Mouse (Mus musculus) MEL (cell line): ENCODE results near the gene Tpst2. TPM values are rescaled to one million over a fixed set of nuclear protein-coding genes. Genes with fewer than 3 reads are reported as not detected.
A peak's percentile ranks its signal among the peaks of the same experiment; 100 is the strongest.

Experiments used
- DNase-seq: peaks from one replicate; pipeline ENCODE4 v3.0.0; 2011; ENCODE audit warnings: low read depth, low spot score
- H3K27ac ChIP-seq: 2 replicates; pipeline ENCODE4 v1.5.1; 2012; ENCODE audit warnings: low read depth, mild to moderate bottlenecking, control low read depth, low read length, moderate library complexity; ENCODE audit not compliant: control insufficient read depth
- H3K27me3 ChIP-seq, 2 experiments: fragments of 150-350 bp in 1 of 2; sonication (generic) in 1 of 2; 2 replicates each; pipeline ENCODE4 v1.6.1; 2012; ENCODE audit warnings: low read length in 2 of 2, mild to moderate bottlenecking in 2 of 2, improper control_type of control experiment in 1 of 2, moderate library complexity in 1 of 2; ENCODE audit not compliant: insufficient read depth in 2 of 2, control insufficient read depth in 1 of 2
- H3K36me3 ChIP-seq, 2 experiments: 2 replicates each; pipeline ENCODE4 v1.6.1; 2012 to 2014; ENCODE audit warnings: low read length in 2 of 2, improper control_type of control experiment in 1 of 2, inconsistent platforms in 1 of 2, mild to moderate bottlenecking in 1 of 2; ENCODE audit not compliant: insufficient read depth in 2 of 2, control insufficient read depth in 1 of 2
- H3K4me1 ChIP-seq, 2 experiments: fragments of 150-350 bp in 1 of 2; sonication (generic) in 1 of 2; 2 replicates each; pipeline ENCODE4 v1.6.1; 2012; ENCODE audit warnings: low read length in 2 of 2, improper control_type of control experiment in 1 of 2, mild to moderate bottlenecking in 1 of 2; ENCODE audit not compliant: insufficient read depth in 2 of 2, control insufficient read depth in 1 of 2
- H3K4me3 ChIP-seq, 2 experiments: fragments of 150-350 bp in 1 of 2; sonication (generic) in 1 of 2; 2 replicates each; pipeline ENCODE4 v1.5.1; 2012; ENCODE audit warnings: low read depth in 2 of 2, low read length in 2 of 2, mild to moderate bottlenecking in 2 of 2, moderate library complexity in 2 of 2, control low read depth in 1 of 2, improper control_type of control experiment in 1 of 2; ENCODE audit not compliant: control insufficient read depth in 1 of 2, insufficient read depth in 1 of 2
- H3K79me2 ChIP-seq: 2 replicates; pipeline ENCODE4 v1.6.1; 2012; ENCODE audit warnings: mild to moderate bottlenecking, low read length, moderate library complexity; ENCODE audit not compliant: control insufficient read depth, poor library complexity, insufficient read depth
- H3K9ac ChIP-seq: 2 replicates; pipeline ENCODE4 v1.6.1; 2012; ENCODE audit warnings: low read depth, mild to moderate bottlenecking, control low read depth, low read length, moderate library complexity; ENCODE audit not compliant: control insufficient read depth, poor library complexity, severe bottlenecking
- H3K9me3 ChIP-seq: fragments of 150-350 bp; sonication (generic); replicated peaks from 2 replicates; pipeline ENCODE4 v1.6.1; 2012; ENCODE audit warnings: mild to moderate bottlenecking, low read length, improper control_type of control experiment, moderate library complexity; ENCODE audit not compliant: insufficient read depth
- BHLHE40 ChIP-seq: IDR thresholded peaks from 2 replicates; pipeline ENCODE4 v1.6.1; 2012; ENCODE audit warnings: low read depth, mild to moderate bottlenecking, inconsistent platforms, low read length, improper control_type of control experiment, borderline replicate concordance
- CHD2 ChIP-seq: IDR thresholded peaks from 2 replicates; pipeline ENCODE4 v1.6.1; 2011; ENCODE audit warnings: low read length, improper control_type of control experiment
- CTCF ChIP-seq, 3 experiments: IDR thresholded peaks in 2 of 3; conservative IDR thresholded peaks in 1 of 3; 2 replicates each; pipeline ENCODE4 v1.5.1; 2011 to 2012; ENCODE audit warnings: low read length in 3 of 3, low read depth in 2 of 3, mild to moderate bottlenecking in 2 of 3, improper control_type of control experiment in 1 of 3, inconsistent platforms in 1 of 3, mixed read lengths in 1 of 3, moderate library complexity in 1 of 3; ENCODE audit not compliant: control insufficient read depth in 1 of 3, insufficient read depth in 1 of 3, poor library complexity in 1 of 3, severe bottlenecking in 1 of 3
- ELF1 ChIP-seq: IDR thresholded peaks from 2 replicates; pipeline ENCODE4 v1.6.1; 2014; ENCODE audit warnings: low read depth, mild to moderate bottlenecking, inconsistent platforms, low read length, improper control_type of control experiment, moderate library complexity
- ETS1 ChIP-seq: IDR thresholded peaks from 2 replicates; pipeline ENCODE4 v1.6.1; 2012; ENCODE audit warnings: low read depth, mild to moderate bottlenecking, inconsistent platforms, low read length, improper control_type of control experiment, moderate library complexity
- GATA1 ChIP-seq: IDR thresholded peaks from 2 replicates; pipeline ENCODE4 v1.6.1; 2011; ENCODE audit warnings: low read depth, low read length, improper control_type of control experiment
- JUND ChIP-seq: IDR thresholded peaks from 2 replicates; pipeline ENCODE4 v1.6.1; 2011; ENCODE audit warnings: low read depth, mild to moderate bottlenecking, improper control_type of control experiment, low read length
- MAX ChIP-seq: IDR thresholded peaks from 2 replicates; pipeline ENCODE4 v1.6.1; 2011; ENCODE audit warnings: low read length, improper control_type of control experiment
- MAZ ChIP-seq: IDR thresholded peaks from 2 replicates; pipeline ENCODE4 v1.6.1; 2012; ENCODE audit warnings: low read depth, mild to moderate bottlenecking, inconsistent platforms, low read length, improper control_type of control experiment
- NELFE ChIP-seq: IDR thresholded peaks from 2 replicates; pipeline ENCODE4 v1.6.1; 2011; ENCODE audit warnings: low read depth, low read length, improper control_type of control experiment
- NRF1 ChIP-seq: IDR thresholded peaks from 2 replicates; pipeline ENCODE4 v1.6.1; 2014; ENCODE audit warnings: low read depth, mild to moderate bottlenecking, inconsistent platforms, low read length, improper control_type of control experiment, moderate library complexity; ENCODE audit not compliant: poor library complexity, insufficient read depth, severe bottlenecking
- POLR2A ChIP-seq, 2 experiments: IDR thresholded peaks; 2 replicates each; pipeline ENCODE4 v1.6.1; 2011 to 2012; ENCODE audit warnings: low read length in 2 of 2, mild to moderate bottlenecking in 2 of 2, control low read depth in 1 of 2, improper control_type of control experiment in 1 of 2, low read depth in 1 of 2, moderate library complexity in 1 of 2; ENCODE audit not compliant: control insufficient read depth in 1 of 2, insufficient read depth in 1 of 2, poor library complexity in 1 of 2
- POLR2AphosphoS2 ChIP-seq: IDR thresholded peaks from 2 replicates; pipeline ENCODE4 v1.6.1; 2011; ENCODE audit warnings: low read length, improper control_type of control experiment
- RAD21 ChIP-seq: IDR thresholded peaks from 2 replicates; pipeline ENCODE4 v1.6.1; 2011; ENCODE audit warnings: mild to moderate bottlenecking, low read depth, low read length, improper control_type of control experiment
- RCOR1 ChIP-seq: IDR thresholded peaks from 2 replicates; pipeline ENCODE4 v1.6.1; 2012; ENCODE audit warnings: low read depth, mild to moderate bottlenecking, inconsistent platforms, low read length, improper control_type of control experiment
- TAL1 ChIP-seq: IDR thresholded peaks from 2 replicates; pipeline ENCODE4 v1.6.1; 2012; ENCODE audit warnings: mild to moderate bottlenecking, inconsistent platforms, low read length, moderate library complexity, mixed read lengths
- TCF12 ChIP-seq: IDR thresholded peaks from 2 replicates; pipeline ENCODE4 v1.6.1; 2014; ENCODE audit warnings: low read depth, mild to moderate bottlenecking, inconsistent platforms, low read length, improper control_type of control experiment, moderate library complexity
- USF1 ChIP-seq: IDR thresholded peaks from 2 replicates; pipeline ENCODE4 v1.6.1; 2014; ENCODE audit warnings: low read depth, mild to moderate bottlenecking, inconsistent platforms, low read length, improper control_type of control experiment, moderate library complexity
- USF2 ChIP-seq, 2 experiments: IDR thresholded peaks; 2 replicates each; pipeline ENCODE4 v1.6.1; 2011 to 2012; ENCODE audit warnings: improper control_type of control experiment in 2 of 2, low read length in 2 of 2, borderline replicate concordance in 1 of 2, inconsistent platforms in 1 of 2, low read depth in 1 of 2, mild to moderate bottlenecking in 1 of 2; ENCODE audit not compliant: insufficient read depth in 1 of 2
- ZKSCAN1 ChIP-seq: IDR thresholded peaks from 2 replicates; pipeline ENCODE4 v1.6.1; 2012; ENCODE audit warnings: low read depth, mild to moderate bottlenecking, inconsistent platforms, low read length, improper control_type of control experiment, moderate library complexity
- ZMIZ1 ChIP-seq: IDR thresholded peaks from 2 replicates; pipeline ENCODE4 v1.6.1; 2012; ENCODE audit warnings: low read depth, mild to moderate bottlenecking, inconsistent platforms, low read length, improper control_type of control experiment, moderate library complexity
- ZNF384 ChIP-seq: IDR thresholded peaks from 2 replicates; pipeline ENCODE4 v1.6.1; 2012; ENCODE audit warnings: low read depth, mild to moderate bottlenecking, inconsistent platforms, low read length, improper control_type of control experiment
- polyA plus RNA-seq, 2 experiments: library from polyadenylated mRNA; stranded (reverse) in 1 of 2; unstranded in 1 of 2; fragments of >175 nt in 1 of 2; fragments of >200 nt in 1 of 2; gene quantifications; 2 replicates each; pipeline versions ENCODE4 v1.2.1 to v1.2.4; 2012; ENCODE audit warnings: low replicate concordance in 2 of 2, low read depth in 1 of 2; ENCODE audit not compliant: insufficient read length in 2 of 2, insufficient read depth in 1 of 2, missing spikeins in 1 of 2
- total RNA-seq: library from RNA; depleted of rRNA; stranded (reverse); fragments of 300-350 nt; gene quantifications from 2 replicates; pipeline ENCODE4 v1.2.3, GENCODE M21; 2012

The Tpst2 gene
- total and polyA plus RNA-seq, 3 experiments: 57.8 to 86.1 TPM; not detected in 1

GRCm38 (mm10) chr5:112285548-112286085 is 9.1 kb downstream of the Tpst2 start:
- H3K4me1 ChIP-seq: peaks cover 13 to 78% of the 10 kb centered on the region in 2 experiments
- no peak for DNase-seq
- peak overlapping the region; percentile 36; the same call in 1 of the 2 replicates for H3K27ac ChIP-seq
- TF ChIP-seq TCF12 (peak; percentile 44; the same call in 1 of the 2 replicates), POLR2A (IDR thresholded peaks at IDR 0.05; ENCODE audit: control insufficient read depth in 1 of 2, insufficient read depth in 1 of 2, low read depth in 1 of 2, low read length in 2 of 2, poor library complexity in 1 of 2) (no peak)
- TF ChIP-seq, all 39 proteins: peak for 1
- H3K4me3 ChIP-seq: no peak overlapping the region
- peaks cover 0 to 70% of the 10 kb centered on the region in 2 experiments; a peak in 2 of 4 replicates for H3K36me3 ChIP-seq
- peaks cover 74% of the 10 kb centered on the region for H3K79me2 ChIP-seq
- no peaks in the 10 kb centered on the region for H3K9me3 ChIP-seq
- no peak overlapping the region for H3K9ac ChIP-seq
- H3K27me3 ChIP-seq: no peaks in the 10 kb centered on the region

GRCm38 (mm10) chr5:112286608-112286983 is 10.1 kb downstream of the Tpst2 start:
- DNase-seq: peak; percentile 77
- peaks cover 13 to 68% of the 10 kb centered on the region in 2 experiments for H3K4me1 ChIP-seq
- H3K27me3 ChIP-seq: no peaks in the 10 kb centered on the region
- peak overlapping the region in 1 of 2 experiments; percentile 1; a peak in 1 of 4 replicates for H3K4me3 ChIP-seq
- 0 out of 2 replicates have a peak, but pooled peaks have one; percentile 47 for TF ChIP-seq MAZ
- peak; percentile 18; the same call in 1 of the 2 replicates for TF ChIP-seq TCF12
- no peak for TF ChIP-seq GATA1
- TF ChIP-seq ZKSCAN1: 0 out of 2 replicates have a peak, but pooled peaks have one; percentile 6
- TF ChIP-seq MAX: 0 out of 2 replicates have a peak, but pooled peaks have one; percentile 4
- peak; percentile 13; the same call in 1 of the 2 replicates for TF ChIP-seq ETS1
- H3K79me2 ChIP-seq: peaks cover 73% of the 10 kb centered on the region
- H3K9ac ChIP-seq: peak overlapping the region; percentile 33; the same call in 1 of the 2 replicates
- no peaks in the 10 kb centered on the region for H3K9me3 ChIP-seq
- peaks cover 0 to 61% of the 10 kb centered on the region in 2 experiments; a peak in 2 of 4 replicates for H3K36me3 ChIP-seq
- H3K27ac ChIP-seq: peak overlapping the region; percentile 91

- Histone ChIP-seq H3K27ac (peak overlapping the region; percentile 91), H3K4me3 (peak overlapping the region in 1 of 2 experiments; percentile 10; a peak in 1 of 4 replicates), H3K79me2 (peaks cover 74% of the 10 kb centered on the region), H3K9me3 (no peaks in the 10 kb centered on the region), H3K36me3 (peaks cover 0 to 57% of the 10 kb centered on the region in 2 experiments; a peak in 2 of 4 replicates), H3K27me3 (no peaks in the 10 kb centered on the region), H3K9ac (peak overlapping the region; percentile 54), H3K4me1 (peaks cover 13 to 64% of the 10 kb centered on the region in 2 experiments)
- DNase-seq: peak; percentile 95
- TF ChIP-seq CHD2 (no peak), MAX (no peak; the same call in 1 of the 2 replicates), USF2 (IDR thresholded peaks at IDR 0.05; ENCODE audit: borderline replicate concordance in 1 of 2, insufficient read depth in 1 of 2, low read depth in 1 of 2, low read length in 2 of 2) (no peak), POLR2AphosphoS2 (no peak), RAD21 (no peak), ETS1 (peak; percentile 86), ELF1 (peak; percentile 46; the same call in 1 of the 2 replicates), ZNF384 (peak; percentile 95), NRF1 (no peak), BHLHE40 (peak; percentile 88), CTCF (IDR thresholded peaks at IDR 0.05 in 2 of 3, conservative IDR thresholded peaks at IDR 0.05 in 1 of 3; ENCODE audit: control insufficient read depth in 1 of 3, insufficient read depth in 1 of 3, low read depth in 2 of 3, low read length in 3 of 3, poor library complexity in 1 of 3, severe bottlenecking in 1 of 3) (no peak), JUND (no peak), TCF12 (no peak; the same call in 1 of the 2 replicates), NELFE (no peak), ZMIZ1 (no peak), RCOR1 (no peak), USF1 (peak; percentile 77), TAL1 (peak; percentile 35)
Observed at GRCm38 (mm10) chr5:112286984-112287641, 10.6 kb downstream of the Tpst2 start.
